Mouse (Mus musculus) G1E-ER4 (cell line): Measurements from ENCODE around the gene Tiam1. TPM values are rescaled to one million over a fixed set of nuclear protein-coding genes. Genes with fewer than 3 reads are reported as not detected.

ENCODE experiments used
- GATA1 ChIP-seq: IDR thresholded peaks from one replicate; pipeline ENCODE4 v1.8.0; 2012; ENCODE audit warnings: low read length, inconsistent platforms
- polyA plus RNA-seq: library from polyadenylated mRNA; stranded (reverse); fragments of >175 nt; gene quantifications from 2 replicates; pipeline ENCODE4 v1.2.3, GENCODE M21; 2012

The Tiam1 gene
- polyA plus RNA-seq, 1 experiment: 0.04 TPM

DNA sequence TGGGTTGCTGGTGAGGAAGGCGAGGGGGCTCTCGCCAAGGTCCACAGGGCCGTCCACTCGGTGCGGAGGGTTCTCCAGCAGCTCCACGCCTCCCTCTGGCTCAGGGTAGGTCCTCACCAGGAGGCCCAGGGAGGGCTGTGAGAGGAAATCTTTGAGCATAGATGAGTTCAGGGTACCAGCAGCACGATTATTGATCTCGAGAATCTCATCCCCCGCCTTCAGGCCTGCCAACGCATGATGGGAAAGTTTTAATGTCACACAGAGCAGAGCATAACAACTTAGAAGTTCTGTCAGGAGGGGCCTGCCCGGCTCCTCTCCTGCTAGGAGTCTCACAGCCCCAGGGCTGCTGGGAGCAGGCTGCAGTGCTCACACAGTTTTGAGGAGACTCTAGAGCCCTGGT is 310.6 kb downstream of the Tiam1 start:
- no peak for TF ChIP-seq GATA1

DNA sequence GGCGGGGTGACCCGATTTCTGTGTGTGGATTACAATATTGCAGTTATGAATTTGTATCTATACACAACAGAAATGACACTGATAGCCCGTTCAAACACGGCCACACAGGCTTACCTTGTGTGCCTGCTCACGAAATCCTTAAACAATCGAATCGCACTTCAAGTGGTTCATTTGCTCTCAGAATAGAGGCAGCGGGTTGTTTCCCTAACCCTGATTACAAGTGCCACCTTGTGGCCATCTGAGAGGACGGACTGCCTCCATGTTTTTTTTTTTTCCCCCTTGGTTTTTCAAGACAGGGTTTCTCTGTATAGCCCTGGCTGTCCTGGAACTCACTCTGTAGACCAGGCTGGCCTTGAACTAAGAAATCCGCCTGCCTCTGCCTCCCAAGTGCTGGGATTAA is 312.4 kb downstream of the Tiam1 start:
- no peak for TF ChIP-seq GATA1

DNA sequence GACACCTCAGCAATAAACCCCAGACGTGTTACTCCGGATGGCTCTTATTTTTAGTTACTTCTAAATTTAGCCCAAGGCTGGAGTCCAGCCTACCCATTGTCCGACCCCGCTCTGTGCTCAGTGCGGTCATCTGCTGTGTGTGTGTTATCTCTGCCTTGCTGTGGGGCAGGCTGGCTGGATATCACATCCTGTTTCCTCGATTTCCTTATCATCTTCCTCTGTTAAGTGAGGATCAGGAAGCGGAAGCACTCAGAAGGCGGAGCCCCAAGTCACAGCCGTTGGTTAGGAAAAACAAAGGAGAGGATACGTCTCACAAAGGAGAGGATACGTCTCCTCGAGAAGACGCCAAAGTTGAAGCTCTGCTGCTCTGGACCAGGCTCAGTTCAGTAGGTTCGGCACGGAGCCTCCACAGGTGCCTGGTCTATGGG is 313.3 kb downstream of the Tiam1 start:
- TF ChIP-seq GATA1: no peak

DNA sequence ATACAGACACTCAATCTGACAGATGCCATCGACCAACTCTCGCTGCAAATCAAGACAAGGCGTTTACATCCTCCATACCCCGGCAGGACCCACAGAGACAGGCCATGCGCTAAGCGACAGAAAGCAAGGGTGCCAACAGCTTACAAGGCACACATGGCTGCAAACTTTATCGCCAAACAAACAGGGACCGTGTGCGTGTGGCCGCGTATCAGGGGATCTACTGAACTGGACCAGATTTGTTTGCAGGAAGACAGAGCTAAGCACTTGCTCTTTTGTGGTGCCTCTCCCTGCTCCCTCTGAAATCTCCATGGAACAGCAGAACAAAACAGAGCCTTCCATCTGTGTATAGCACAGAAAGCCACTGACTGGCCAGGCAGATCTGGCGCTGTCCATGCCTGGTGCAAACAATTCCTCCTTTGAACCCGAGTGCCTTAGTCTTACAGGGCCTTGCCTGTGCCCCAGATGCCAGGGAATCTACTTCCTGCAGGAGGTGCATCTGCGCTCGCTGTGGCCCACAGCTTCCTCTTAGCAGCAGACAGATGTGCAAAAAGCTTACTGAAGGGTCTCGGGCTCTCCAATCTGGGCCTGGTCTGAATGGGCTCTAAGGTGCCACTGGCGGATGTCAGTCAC is 316.0 kb downstream of the Tiam1 start:
- no peak for TF ChIP-seq GATA1

DNA sequence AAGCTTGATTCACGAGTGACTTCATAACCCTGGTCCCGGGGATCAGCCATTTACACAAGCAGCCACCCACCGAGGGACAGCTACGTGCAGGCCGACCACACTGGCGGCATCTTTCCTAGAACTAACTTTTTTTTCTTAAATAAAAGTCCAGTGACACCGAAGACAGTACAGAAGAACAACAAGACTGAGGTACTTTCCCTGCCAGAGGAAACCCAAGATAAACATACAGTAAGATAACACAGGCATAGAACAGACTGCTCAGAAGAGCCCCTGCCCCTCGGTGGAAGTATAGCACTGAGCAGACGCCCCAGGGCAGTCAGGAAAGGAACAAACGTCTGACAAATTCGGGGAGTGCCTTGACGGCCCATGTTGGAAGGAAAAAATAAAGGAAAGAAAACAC is 317.7 kb downstream of the Tiam1 start:
- no peak for TF ChIP-seq GATA1

DNA sequence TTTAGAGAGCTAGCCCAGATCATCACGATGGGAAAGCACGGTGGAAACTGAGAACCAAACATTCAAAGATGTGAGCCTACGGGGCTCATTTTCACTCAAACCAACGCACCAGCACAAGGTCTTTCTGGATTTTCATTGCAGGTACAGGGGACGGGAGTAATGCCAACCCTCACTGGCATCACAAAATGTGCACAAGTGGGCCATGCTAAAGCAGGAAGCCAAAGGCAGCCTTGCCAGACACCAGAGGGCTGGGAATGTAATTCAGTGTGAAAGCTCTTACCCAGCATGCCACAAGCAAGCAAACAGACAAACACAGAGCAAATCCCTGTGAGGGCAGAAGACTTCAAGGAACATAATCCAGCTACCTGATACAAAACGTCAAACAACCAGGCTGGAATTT is 320.7 kb downstream of the Tiam1 start:
- TF ChIP-seq GATA1: no peak

DNA sequence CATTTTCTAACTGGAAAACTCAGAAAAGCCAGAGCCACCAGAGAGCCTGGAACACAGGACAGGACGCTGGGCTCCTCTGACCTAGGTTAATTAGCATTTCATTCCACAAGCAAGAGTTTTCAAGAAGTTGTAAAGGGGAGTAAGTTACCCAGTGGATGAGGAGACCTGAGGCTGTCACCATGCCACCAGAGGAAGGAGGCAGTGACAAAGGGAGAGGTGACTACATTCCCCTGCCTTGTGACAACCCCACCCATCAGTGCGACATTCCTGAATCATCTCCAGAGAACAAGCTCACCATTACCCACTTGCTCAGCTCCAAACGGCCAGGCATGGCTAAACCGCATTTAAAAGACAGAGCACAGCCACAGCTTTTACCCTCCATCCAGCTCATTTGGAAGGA is 324.9 kb downstream of the Tiam1 start:
- no peak for TF ChIP-seq GATA1

DNA sequence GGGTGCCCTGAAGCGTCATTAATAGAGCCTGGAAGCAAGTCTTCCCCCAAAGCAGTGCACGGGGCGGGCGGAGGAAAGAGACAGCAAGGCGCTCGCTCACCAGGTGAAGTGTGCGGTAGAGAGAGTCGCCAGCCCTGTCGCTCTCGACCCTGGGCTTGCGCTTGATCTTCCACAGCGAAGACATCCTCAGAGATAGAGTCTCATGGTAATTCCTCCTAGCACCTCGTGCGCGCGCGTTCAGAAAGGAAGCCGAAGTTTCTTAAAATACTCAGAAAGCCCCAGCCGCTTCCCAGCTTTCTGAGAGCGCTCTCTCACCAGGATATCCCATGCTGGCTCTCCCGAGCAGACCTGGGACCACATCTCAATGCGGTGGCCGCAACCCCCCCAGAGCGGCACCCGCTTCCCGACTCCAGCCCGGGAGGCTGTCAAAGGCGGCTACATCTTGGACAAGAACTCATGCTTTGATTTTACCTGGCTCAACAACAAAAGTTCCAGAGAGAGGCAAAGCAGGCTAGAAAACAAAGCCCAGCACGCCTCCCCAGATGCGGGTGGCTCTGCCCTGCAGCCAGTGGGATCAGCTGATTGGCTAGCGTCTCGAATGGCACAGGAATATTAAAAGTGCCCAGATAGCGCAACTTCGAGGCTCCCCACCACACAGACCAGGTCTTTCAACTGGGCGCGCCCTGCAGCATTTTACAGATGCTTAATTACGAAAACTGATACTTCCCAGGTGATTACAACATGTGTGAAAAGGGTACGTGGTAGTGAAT is 325.5 kb downstream of the Tiam1 start:
- TF ChIP-seq GATA1: no peak

DNA sequence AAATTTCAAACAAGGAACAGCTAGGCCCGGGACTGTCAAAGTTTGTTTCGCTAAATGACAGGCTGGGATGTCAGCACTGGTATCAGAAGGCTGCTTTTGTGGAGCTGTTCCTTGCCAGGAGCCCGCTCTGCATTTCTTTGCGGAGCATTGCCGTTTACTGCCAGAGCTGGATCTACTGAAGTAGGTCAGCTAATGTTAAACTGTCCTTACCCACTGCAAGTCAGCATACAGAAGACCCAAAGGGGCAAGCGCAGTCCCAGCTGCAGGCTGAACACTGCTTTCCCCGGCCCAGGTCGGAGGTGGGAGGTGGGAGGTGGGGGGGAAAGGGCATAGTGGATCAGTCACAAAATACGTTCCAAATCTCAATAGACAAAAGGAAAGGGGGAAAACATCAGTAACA is 326.3 kb downstream of the Tiam1 start:
- no peak for TF ChIP-seq GATA1

DNA sequence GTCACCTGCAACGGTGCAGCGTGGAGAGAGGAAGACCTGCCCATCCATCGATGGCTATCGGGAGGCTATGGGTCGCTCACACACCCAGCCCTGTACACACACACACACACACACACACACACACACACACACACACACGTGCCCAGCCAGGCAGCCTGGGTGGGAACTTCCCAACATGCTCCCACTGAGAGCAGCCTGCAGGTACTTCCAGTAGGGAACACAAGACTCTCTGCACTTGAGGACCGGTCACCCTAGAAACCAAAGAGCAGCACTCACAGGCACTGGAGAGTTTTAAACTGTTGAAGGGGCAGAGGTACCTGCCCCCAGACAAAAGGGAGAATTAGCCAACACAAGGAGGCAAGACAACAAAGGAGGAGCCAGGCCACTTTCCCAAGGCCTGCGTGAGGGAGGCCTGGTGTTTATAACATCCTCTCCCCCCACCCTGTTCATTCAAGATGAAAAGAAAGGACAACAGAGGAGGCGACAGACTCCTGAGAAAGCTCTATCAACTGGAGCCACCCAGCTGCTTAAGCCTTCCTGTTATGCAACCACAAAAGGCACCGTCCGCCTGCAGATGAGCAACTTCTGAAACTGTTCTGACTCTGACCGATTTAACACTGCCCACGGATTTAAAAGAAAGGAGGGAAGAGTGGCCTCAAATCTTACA is 326.9 kb downstream of the Tiam1 start:
- no peak for TF ChIP-seq GATA1

DNA sequence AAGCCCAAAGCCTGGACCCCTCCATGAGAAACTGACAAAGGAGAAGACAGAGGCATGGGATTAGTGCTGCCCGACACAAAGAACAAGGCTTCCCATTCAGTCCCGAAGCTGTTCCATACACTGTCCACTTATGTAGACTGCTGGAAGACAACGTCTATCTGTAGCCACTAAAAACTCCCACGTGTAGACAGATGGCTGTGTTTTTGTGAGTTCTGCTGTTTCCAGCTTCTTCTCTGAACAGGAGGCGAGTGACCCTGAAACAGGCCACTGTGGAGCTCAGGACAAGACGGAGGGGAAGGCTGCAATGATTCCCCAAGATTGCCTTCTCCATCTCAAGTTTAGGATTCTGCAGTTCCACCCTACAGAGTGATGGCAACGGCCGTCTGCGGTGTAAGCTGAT is 330.0 kb downstream of the Tiam1 start:
- TF ChIP-seq GATA1: no peak

DNA sequence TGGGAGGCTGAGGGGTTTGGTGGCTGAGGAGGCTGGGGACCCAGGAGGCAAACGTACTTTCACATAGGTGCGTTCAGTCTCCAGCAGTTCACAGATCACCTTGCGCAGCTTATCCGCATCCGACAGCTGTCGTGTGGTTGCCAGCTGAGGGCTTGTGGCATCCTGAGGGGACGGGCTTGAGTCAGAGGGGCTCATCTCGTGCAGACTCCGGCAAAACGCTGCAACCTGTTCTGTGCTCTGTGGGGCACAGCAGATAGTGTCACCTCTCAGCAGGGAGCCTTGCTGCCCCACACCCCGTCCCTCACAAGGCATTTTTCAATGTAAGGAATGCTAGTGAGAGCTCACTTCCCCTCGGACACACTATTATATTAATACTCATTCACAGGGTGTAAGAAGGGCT is 330.7 kb downstream of the Tiam1 start:
- no peak for TF ChIP-seq GATA1

DNA sequence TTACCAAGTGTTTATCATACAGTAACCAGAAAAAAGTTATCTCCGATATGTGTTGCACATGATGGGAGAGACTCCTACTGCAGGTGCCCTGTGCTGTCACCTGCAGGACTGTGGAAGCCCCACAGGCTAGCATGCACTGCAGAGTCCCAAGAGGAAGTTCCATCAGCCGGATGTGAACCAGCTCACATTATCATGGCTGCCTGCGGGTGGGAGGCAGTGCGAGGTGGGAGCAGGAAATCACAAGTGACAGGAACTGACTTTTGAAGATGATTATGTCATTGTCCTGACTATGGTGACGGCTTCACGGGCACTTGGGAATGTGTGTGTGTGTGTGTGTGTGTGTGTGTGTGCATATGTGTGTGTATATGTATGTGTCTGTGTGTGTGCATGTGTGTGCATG is 333.2 kb downstream of the Tiam1 start:
- no peak for TF ChIP-seq GATA1

DNA sequence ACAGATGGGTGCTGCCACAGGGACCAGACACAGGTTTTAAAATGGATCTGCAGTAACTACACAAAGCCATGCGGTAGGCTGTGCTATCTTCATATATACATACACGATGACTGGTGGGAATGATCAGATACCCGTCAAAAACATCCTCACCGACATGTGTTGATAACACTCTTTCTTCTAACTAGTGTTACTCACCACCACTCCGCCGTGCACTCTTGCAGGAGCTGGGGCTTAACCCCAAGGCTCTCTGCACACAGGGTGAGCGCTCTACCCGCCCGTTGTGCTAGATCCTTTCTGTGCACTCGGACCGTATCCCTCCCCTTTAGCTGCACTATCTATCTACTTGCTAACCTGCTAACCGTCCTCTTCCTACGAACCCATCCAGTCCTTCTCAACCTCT is 335.4 kb downstream of the Tiam1 start:
- no peak for TF ChIP-seq GATA1

DNA sequence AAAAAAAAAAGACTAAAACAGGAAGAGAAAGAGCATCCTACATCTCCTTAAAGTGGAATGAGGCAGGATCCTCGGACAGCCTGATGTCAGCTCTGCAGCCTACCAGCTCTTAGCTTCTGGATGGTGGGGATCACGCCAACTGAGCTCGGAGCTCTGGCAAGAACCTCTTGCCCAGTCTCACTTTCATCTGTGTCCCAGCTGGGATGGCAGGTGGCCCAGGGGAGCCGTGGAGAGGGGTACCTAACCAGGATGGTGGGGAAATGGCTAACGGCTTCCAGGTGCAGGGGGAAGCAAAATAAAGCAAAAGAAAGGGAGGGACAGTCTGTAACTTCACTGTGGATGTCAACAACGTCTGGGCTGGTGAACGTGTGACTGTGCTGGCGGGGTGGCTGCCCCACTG is 337.6 kb downstream of the Tiam1 start:
- no peak for TF ChIP-seq GATA1

DNA sequence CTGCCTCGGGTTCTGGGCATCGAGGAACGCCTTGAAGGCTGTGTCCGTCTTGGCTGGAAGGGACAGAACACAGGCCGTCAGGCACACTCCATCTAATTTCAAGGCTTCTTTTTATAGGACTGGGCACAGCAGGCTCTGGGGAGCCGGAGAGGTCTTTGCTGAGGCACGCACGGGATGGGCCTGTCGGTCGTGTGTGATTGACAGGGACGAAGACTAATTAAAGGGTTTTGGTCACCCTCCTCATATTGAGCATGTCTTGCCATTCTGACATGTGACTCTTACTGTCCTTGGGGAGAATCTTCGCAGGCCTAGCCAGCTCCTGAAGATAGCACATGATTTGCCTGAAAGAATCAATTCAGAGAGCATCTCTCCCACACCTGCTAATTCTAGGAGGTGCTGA is 338.4 kb downstream of the Tiam1 start:
- no peak for TF ChIP-seq GATA1

DNA sequence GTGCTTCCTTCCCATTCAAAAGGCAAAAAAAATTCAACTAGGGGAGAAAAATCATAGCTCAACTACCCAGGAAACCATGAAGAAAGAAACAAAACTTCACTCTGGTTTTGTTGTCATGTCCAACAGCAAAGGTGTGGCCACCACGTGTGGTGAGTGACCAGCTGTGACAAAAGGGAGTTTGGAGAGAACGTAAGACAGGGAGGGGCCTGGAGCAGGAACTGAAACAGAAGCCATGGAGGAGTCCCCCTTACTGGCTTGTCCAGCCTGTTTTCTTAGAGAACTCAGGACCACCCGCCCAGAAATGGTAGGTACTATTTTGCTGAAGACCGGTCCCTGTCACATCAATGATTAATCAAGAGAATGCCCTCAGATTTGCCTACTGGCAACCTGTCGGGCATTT is 342.1 kb downstream of the Tiam1 start:
- TF ChIP-seq GATA1: no peak

DNA sequence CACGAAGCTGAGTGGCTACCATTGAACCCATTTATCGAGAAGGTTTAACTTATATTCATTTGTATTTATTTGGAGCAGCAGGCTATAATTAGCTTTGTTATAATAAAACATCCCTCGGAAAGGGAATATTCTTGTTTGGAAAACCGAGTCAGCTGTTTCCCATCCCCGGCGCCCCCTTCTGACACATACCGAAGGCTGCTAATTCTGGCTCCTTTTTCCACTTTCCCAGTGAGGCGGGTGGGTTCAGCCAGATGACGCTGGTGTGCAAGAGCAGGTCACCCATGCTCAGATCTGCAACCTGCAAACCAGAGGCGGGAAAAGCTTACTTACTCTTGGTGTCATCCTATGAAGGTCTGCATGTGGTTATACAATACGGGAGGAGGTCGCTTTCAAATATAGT is 343.8 kb downstream of the Tiam1 start:
- no peak for TF ChIP-seq GATA1
